Mouse (Mus musculus) midbrain, embryonic 15.5 days (tissue): ENCODE data around the gene Clba1. TPM values are rescaled to one million over a fixed set of nuclear protein-coding genes. Genes with fewer than 3 reads are reported as not detected.

Source experiments
- ATAC-seq: fragments of 200-750 bp; cut with Nextera tagmentation; replicated peaks from 2 replicates; pipeline ENCODE4 v1.8.0; 2017; ENCODE audit warnings: moderate TSS enrichment
- H3K27ac ChIP-seq: fragments of 300-500 bp; sonication (generic); 2 replicates; pipeline ENCODE4 v1.5.1; 2015; ENCODE audit warnings: mild to moderate bottlenecking, inconsistent platforms
- H3K27me3 ChIP-seq: fragments of 300-500 bp; sonication (generic); replicated peaks from 2 replicates; pipeline ENCODE4 v1.6.1; 2015; ENCODE audit warnings: inconsistent platforms
- H3K36me3 ChIP-seq: fragments of 300-500 bp; sonication (generic); replicated peaks from 2 replicates; pipeline ENCODE4 v1.6.1; 2015; ENCODE audit warnings: inconsistent platforms
- H3K4me1 ChIP-seq: fragments of 300-500 bp; sonication (generic); 2 replicates; pipeline ENCODE4 v1.6.1; 2015; ENCODE audit warnings: inconsistent platforms
- H3K4me2 ChIP-seq: fragments of 300-500 bp; sonication (generic); 2 replicates; pipeline ENCODE4 v1.6.1; 2015; ENCODE audit warnings: inconsistent platforms, mild to moderate bottlenecking, moderate library complexity
- H3K4me3 ChIP-seq: fragments of 300-500 bp; sonication (generic); 2 replicates; pipeline ENCODE4 v1.5.1; 2015; ENCODE audit warnings: mild to moderate bottlenecking, inconsistent platforms
- H3K9ac ChIP-seq: fragments of 300-500 bp; sonication (generic); 2 replicates; pipeline ENCODE4 v1.6.1; 2015; ENCODE audit warnings: mild to moderate bottlenecking, inconsistent platforms
- H3K9me3 ChIP-seq: fragments of 300-500 bp; sonication (generic); 2 replicates; pipeline ENCODE4 v1.6.1; 2016; ENCODE audit warnings: inconsistent platforms
- WGBS: fragments of 180-500 bp; shearing (Covaris S2); methylation state at CpG from one replicate; pipeline ENCODE4 v1.1.7; 2015; ENCODE audit warnings: mixed read lengths; 5-methylcytosine and 5-hydroxymethylcytosine counted together
- polyA plus RNA-seq: library from polyadenylated mRNA; unstranded; fragments of >200 nt; fragmentation: Nextera tagmentation; extraction: Ambion mirVana; gene quantifications from 2 replicates; pipeline ENCODE4 v1.2.1, GENCODE M21; 2015

The Clba1 gene
- polyA plus RNA-seq, 1 experiment from 2014 or later: 25.1 TPM

- Histone ChIP-seq H3K27ac (no peak overlapping the region), H3K4me1 (no peaks in the 10 kb centered on the region), H3K4me2 (no peak overlapping the region), H3K9ac (no peak overlapping the region), H3K27me3 (no peaks in the 10 kb centered on the region), H3K36me3 (no peaks in the 10 kb centered on the region), H3K4me3 (no peak overlapping the region), H3K9me3 (no peaks in the 10 kb centered on the region)
- WGBS: 96% methylated on average over 2 of the region's 2 CpGs
- no peak for ATAC-seq
These were observed 39.1 kb downstream of the Clba1 start for GRCm38 (mm10) chr12:112847880-112848279.

- no peaks in the 10 kb centered on the region for H3K4me1 ChIP-seq
- H3K36me3 ChIP-seq: no peaks in the 10 kb centered on the region
- no peak overlapping the region for H3K9ac ChIP-seq
- H3K4me3 ChIP-seq: no peak overlapping the region
- no peak overlapping the region for H3K4me2 ChIP-seq
- 85% methylated on average over 11 of the region's 11 CpGs for WGBS
- no peaks in the 10 kb centered on the region for H3K9me3 ChIP-seq
- no peaks in the 10 kb centered on the region for H3K27me3 ChIP-seq
- ATAC-seq: no peak
- H3K27ac ChIP-seq: no peak overlapping the region
These were observed 40.7 kb downstream of the Clba1 start for GRCm38 (mm10) chr12:112849235-112850022.

GRCm38 (mm10) chr12:112850344-112850743 lies 41.6 kb downstream of the Clba1 start:
- Histone ChIP-seq H3K36me3 (no peaks in the 10 kb centered on the region), H3K4me3 (no peak overlapping the region), H3K9ac (no peak overlapping the region), H3K27ac (no peak overlapping the region), H3K27me3 (no peaks in the 10 kb centered on the region), H3K4me2 (no peak overlapping the region), H3K9me3 (no peaks in the 10 kb centered on the region), H3K4me1 (no peaks in the 10 kb centered on the region)
- ATAC-seq: no peak
- WGBS: 81% methylated on average over 9 of the region's 9 CpGs

- H3K27me3 ChIP-seq: no peaks in the 10 kb centered on the region
- no peak overlapping the region for H3K4me3 ChIP-seq
- H3K9ac ChIP-seq: no peak overlapping the region
- no peak overlapping the region for H3K4me2 ChIP-seq
- H3K27ac ChIP-seq: no peak overlapping the region
- no peaks in the 10 kb centered on the region for H3K4me1 ChIP-seq
- no peaks in the 10 kb centered on the region for H3K36me3 ChIP-seq
- H3K9me3 ChIP-seq: no peaks in the 10 kb centered on the region
- ATAC-seq: no peak
- 57% methylated on average over 8 of the region's 8 CpGs for WGBS
These were observed 42.4 kb downstream of the Clba1 start for GRCm38 (mm10) chr12:112851116-112851515.

- no peaks in the 10 kb centered on the region for H3K4me1 ChIP-seq
- WGBS: 89% methylated on average over 11 of the region's 11 CpGs
These were observed 44.5 kb downstream of the Clba1 start for GRCm38 (mm10) chr12:112853050-112853729.

GRCm38 (mm10) chr12:112854610-112855333 lies 46.0 kb downstream of the Clba1 start:
- H3K27me3 ChIP-seq: no peaks in the 10 kb centered on the region
- no peaks in the 10 kb centered on the region for H3K36me3 ChIP-seq
- 77% methylated on average over 7 of the region's 7 CpGs for WGBS
- no peaks in the 10 kb centered on the region for H3K9me3 ChIP-seq
- H3K4me2 ChIP-seq: no peak overlapping the region
- H3K4me3 ChIP-seq: no peak overlapping the region
- H3K27ac ChIP-seq: no peak overlapping the region
- H3K4me1 ChIP-seq: no peaks in the 10 kb centered on the region
- H3K9ac ChIP-seq: no peak overlapping the region
- ATAC-seq: no peak

More at GRCm38 (mm10) chr12:112853050-112853729, 44.5 kb downstream of the Clba1 start:
- Histone ChIP-seq H3K4me2 (no peak overlapping the region), H3K4me3 (no peak overlapping the region), H3K9me3 (no peaks in the 10 kb centered on the region), H3K27ac (no peak overlapping the region), H3K9ac (no peak overlapping the region), H3K27me3 (no peaks in the 10 kb centered on the region), H3K36me3 (no peaks in the 10 kb centered on the region)
- ATAC-seq: no peak

- 78% methylated on average over 3 of the region's 3 CpGs for WGBS
- no peak for ATAC-seq
- no peaks in the 10 kb centered on the region for H3K9me3 ChIP-seq
These were observed 47.6 kb downstream of the Clba1 start for GRCm38 (mm10) chr12:112856338-112856737.

GRCm38 (mm10) chr12:112857021-112857925 lies 48.5 kb downstream of the Clba1 start:
- 74% methylated on average over 9 of the region's 9 CpGs for WGBS
- no peak overlapping the region for H3K9ac ChIP-seq
- no peaks in the 10 kb centered on the region for H3K36me3 ChIP-seq
- ATAC-seq: no peak
- H3K4me2 ChIP-seq: no peak overlapping the region
- H3K4me3 ChIP-seq: no peak overlapping the region
- no peaks in the 10 kb centered on the region for H3K27me3 ChIP-seq
- H3K27ac ChIP-seq: no peak overlapping the region
- no peaks in the 10 kb centered on the region for H3K9me3 ChIP-seq
- H3K4me1 ChIP-seq: no peaks in the 10 kb centered on the region

More at GRCm38 (mm10) chr12:112856338-112856737, 47.6 kb downstream of the Clba1 start:
- Histone ChIP-seq H3K27me3 (no peaks in the 10 kb centered on the region), H3K9ac (no peak overlapping the region), H3K4me3 (no peak overlapping the region), H3K36me3 (no peaks in the 10 kb centered on the region), H3K4me2 (no peak overlapping the region), H3K4me1 (no peaks in the 10 kb centered on the region), H3K27ac (no peak overlapping the region)

- no peaks in the 10 kb centered on the region for H3K9me3 ChIP-seq
- H3K27me3 ChIP-seq: no peaks in the 10 kb centered on the region
- H3K27ac ChIP-seq: no peak overlapping the region
- no peak overlapping the region for H3K9ac ChIP-seq
- H3K36me3 ChIP-seq: no peaks in the 10 kb centered on the region
- H3K4me3 ChIP-seq: no peak overlapping the region
- no peaks in the 10 kb centered on the region for H3K4me1 ChIP-seq
- no peak for ATAC-seq
- WGBS: 86% methylated on average over 9 of the region's 9 CpGs
- H3K4me2 ChIP-seq: no peak overlapping the region
These were observed 50.0 kb downstream of the Clba1 start for GRCm38 (mm10) chr12:112858581-112859336.

GRCm38 (mm10) chr12:112859930-112860329 lies 51.2 kb downstream of the Clba1 start:
- Histone ChIP-seq H3K36me3 (no peaks in the 10 kb centered on the region), H3K4me1 (no peaks in the 10 kb centered on the region), H3K4me2 (no peak overlapping the region), H3K27ac (no peak overlapping the region), H3K9me3 (no peaks in the 10 kb centered on the region), H3K27me3 (no peaks in the 10 kb centered on the region), H3K9ac (no peak overlapping the region), H3K4me3 (no peak overlapping the region)
- no peak for ATAC-seq
- 81% methylated on average over 8 of the region's 8 CpGs for WGBS

GRCm38 (mm10) chr12:112860765-112861164 lies 52.0 kb downstream of the Clba1 start:
- H3K27ac ChIP-seq: no peak overlapping the region
- H3K4me2 ChIP-seq: no peak overlapping the region
- H3K4me3 ChIP-seq: no peak overlapping the region
- H3K36me3 ChIP-seq: no peaks in the 10 kb centered on the region
- no peak for ATAC-seq
- no peaks in the 10 kb centered on the region for H3K9me3 ChIP-seq
- H3K27me3 ChIP-seq: no peaks in the 10 kb centered on the region
- 75% methylated on average over 7 of the region's 7 CpGs for WGBS
- H3K4me1 ChIP-seq: no peaks in the 10 kb centered on the region
- no peak overlapping the region for H3K9ac ChIP-seq
